Mouse (Mus musculus): ENCODE results near the gene Grid2.

- TF ChIP-seq POLR2A (IDR thresholded peaks at IDR 0.05; ENCODE audit: control insufficient read depth, extremely low read depth, insufficient read depth, low read length, poor library complexity) (no peak), CTCF (IDR thresholded peaks at IDR 0.05; ENCODE audit: borderline replicate concordance, control insufficient read depth, extremely low read depth, insufficient read depth, low read length, poor library complexity) (no peak)
Measured at GRCm38 (mm10) chr6:64251041-64251440, 995.4 kb downstream of the Grid2 start.
